Mouse (Mus musculus): Measurements from ENCODE around the gene Fzd9. TPM values are rescaled to one million over a fixed set of nuclear protein-coding genes. Genes with fewer than 3 reads are reported as not detected.
A peak's percentile ranks its signal among the peaks of the same experiment; 100 is the strongest.
"Not testable (repeated sequence)": the region's sequence is repeated elsewhere in the genome, so short reads cannot be mapped to it uniquely, and the experiment has no call there.

Gene Fzd9
- total RNA-seq, 2 experiments from 2014 or later = 0.12 to 0.42 TPM

DNA sequence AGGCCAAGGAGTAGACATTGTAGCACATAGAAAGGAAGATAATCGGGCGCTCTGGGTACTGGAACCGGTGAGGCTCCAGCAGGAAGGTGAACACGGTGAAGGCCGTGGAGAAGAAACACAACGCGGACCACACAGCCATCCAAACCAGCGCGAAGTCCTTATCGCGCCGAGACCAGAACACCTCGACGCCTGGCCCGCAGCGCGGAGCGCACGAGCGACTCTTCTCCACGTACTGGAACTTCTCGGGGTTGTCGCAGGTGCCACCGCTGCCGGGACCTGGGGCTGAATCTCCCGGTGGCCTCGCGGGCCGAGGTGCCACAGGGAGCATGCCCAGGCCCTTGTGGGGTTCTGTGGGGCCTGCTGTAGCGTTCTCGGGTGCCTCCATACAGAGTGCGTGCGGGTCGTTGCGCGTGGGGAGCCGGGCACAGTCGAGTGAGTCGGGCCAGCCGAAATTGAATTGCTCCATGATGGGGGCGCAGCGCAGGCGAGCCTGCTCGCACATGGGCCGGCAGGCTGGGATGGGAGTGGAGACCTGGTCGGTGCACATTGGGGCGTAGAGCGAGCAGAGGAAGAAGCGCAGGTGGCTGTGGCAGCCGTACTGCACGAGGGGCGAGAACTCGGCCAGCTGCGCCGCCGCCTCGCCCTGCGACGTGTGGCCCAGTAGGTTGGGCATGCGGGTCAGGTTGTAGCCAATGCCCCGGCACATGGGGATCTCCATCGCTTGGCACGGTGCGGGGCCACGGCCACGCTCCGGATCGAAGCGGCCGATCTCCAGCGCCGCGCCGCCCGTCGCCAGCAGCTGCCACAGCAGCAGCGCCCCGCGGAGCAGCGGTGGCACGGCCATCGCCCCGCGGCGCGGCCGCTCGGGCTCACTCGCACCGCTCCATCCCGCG lies 598 bp downstream of the Fzd9 start:
- peak; percentile 26 for ATAC-seq (replicated peaks; ENCODE audit: poor library complexity)

DNA sequence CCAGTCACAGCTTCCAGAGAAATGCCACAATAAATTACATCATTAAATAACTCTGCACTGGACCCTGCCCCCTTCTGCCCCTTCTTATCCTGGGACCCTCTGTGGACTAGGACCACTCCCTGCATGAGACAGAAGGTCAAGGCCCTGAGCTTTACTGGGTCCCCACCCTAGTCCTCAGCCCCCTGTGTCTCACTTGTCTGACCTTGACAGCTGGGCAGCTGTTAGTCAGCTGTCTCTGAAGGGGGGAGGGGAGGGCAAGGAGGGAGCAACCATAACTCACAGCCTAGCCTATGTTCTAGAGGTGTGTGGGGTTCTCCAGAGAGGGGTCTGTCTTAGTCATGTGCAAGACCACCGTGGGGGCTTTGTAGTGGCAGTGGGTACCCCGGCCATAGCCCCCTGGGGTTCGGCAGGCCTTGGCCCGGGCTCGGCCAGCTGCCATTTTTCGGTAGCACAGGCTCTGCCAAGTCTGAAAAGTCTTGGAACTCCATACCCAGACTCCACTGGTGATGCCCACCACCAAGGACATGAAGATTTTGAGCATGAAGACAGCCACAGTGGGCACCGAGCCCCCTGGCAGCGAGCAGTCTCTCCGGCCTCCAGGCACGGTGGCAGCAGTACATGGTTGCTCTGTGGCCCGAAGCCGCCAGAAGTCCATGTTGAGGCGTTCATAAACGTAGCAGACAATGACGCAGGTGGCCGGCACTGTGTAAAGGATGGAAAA lies 1.9 kb downstream of the Fzd9 start:
- no peak for ATAC-seq (replicated peaks; ENCODE audit: poor library complexity)

DNA sequence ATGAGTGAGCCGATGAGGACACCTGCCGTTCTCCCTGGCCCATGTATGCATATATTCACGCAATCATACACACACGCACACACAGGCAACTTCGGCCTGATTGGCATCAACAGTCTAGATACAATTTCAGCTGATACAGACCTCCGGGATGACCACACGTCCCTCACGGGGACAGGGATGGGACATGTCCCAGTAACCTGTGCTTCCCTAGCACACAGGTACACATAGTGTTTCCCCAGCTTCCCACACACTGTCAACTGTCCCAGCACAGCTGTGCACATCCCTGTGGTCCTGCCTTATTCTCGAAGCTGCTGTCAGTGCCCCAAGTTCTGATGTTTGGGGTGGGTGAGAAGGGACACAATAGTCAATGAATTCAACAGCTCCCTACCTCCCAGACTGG lies 3.7 kb downstream of the Fzd9 start:
- no peak for ATAC-seq (replicated peaks; ENCODE audit: poor library complexity)

DNA sequence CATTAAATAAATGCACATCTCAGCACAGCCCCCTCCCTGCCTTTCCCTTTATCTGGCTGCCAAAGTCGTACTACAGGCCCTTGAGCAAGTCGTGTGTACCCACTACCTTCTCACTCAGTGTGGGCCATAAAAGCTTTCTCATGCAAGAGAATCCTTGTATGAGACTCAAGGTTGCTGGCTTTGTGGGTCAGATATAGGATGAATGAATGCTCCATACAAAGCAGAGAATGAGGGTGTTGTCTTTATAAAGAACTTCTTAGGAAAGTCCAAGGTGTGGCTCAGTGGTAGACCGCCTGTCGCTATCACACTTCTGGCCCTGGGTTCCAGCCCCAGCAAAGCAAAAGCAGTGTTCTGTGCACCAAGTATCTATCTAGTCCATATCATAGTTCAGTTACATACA lies 4.5 kb downstream of the Fzd9 start:
- no peak for ATAC-seq (replicated peaks; ENCODE audit: poor library complexity)

DNA sequence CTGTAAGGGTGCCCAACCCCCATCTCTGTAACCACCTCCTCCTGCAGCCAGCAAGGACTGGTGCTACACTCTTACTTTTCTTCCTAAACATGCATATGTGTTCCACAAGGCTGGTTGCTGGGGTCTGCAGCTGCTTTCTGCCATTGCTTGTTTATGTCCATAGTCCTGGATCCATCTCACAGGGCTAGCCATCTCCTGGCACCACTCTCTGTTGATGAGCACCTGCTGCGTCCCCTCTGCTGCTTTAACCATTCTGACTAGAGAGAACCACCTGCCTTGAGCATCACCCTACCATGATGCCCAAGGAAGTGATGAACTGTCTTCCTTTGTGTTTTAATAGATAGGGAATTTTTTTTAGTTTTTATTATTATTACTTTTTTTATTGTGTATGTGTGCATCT lies 7.9 kb downstream of the Fzd9 start:
- no peak for ATAC-seq (replicated peaks; ENCODE audit: poor library complexity)

DNA sequence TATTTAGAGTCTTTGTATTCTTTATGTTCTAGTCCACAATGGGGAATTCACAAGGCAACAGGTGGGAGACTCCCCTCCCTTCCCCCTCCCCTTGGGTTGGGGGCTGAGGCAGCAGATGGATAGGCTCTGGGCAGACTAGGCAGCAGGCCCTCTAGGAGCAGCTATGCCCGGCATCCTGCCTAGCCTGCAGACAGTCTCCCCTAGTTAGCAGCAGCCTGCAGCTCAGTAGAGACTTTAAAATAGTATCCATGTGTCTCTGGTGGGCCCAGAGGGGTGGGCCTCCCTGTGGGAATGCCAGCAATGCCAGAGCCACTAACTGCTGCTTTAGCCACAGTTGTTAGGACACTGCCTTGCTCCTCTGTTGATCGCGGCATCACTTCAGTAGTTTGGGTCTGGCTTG lies 8.4 kb downstream of the Fzd9 start:
- no peak for ATAC-seq (replicated peaks; ENCODE audit: poor library complexity)

DNA sequence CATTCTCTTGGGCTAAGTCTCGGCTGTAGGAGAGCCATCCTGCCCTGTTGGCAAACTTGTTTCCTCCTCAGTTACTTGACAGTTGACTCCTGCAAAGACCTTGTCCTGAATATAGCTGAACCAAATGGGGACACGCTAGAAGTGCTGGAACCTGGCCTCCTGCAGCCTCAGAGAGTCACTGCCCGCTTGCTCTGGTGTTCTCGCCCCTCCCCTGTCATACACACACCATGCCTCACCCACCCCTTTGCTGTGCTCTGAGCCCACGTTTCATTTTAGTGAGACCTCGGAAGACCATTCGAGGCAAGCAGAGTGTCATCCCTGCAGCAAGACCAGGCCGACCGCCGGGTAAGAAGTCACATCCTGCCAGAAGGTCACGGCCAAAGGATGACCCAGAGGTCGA lies 8.9 kb downstream of the Fzd9 start:
- ATAC-seq (replicated peaks; ENCODE audit: poor library complexity) = no peak

DNA sequence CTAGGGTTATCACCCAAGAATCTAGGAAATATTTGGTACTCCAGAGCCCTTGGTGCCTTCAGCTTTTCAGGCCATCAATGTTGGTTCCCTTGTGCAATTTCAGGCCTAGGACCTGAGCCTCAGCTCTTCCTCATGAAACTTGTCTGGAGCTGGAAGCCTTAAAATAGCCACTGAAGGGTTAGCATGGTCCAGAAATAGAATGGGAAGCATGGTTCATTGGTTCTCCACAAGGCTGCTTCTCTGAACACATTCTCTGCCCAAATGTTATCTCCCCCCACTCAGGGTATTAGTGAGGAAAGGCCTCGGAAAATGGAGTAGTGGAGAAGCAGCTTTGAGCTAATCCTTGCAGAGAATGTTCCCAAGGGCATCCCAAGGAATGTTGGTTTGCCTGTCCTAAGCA lies 9.6 kb downstream of the Fzd9 start:
- no peak for ATAC-seq (replicated peaks; ENCODE audit: poor library complexity)

DNA sequence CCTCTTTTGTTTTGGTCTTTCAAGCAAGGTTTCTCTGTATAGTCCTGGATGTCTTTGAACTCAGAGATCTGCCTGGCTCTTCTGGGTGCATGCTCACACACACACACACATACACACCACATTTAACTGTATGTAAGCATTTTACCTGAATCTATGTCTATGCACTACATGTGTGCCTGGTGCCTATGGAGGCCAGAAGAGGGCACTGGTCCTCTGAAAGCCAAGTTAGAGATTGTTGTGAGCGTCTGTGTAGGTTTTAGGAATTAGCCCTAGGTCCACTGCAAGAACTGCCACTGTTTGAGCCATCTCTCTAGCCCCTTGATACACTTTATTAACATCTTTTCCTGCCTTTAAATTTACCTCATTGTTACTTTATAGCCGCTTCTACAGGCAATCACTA lies 12.2 kb downstream of the Fzd9 start:
- ATAC-seq (replicated peaks; ENCODE audit: poor library complexity) = no peak

DNA sequence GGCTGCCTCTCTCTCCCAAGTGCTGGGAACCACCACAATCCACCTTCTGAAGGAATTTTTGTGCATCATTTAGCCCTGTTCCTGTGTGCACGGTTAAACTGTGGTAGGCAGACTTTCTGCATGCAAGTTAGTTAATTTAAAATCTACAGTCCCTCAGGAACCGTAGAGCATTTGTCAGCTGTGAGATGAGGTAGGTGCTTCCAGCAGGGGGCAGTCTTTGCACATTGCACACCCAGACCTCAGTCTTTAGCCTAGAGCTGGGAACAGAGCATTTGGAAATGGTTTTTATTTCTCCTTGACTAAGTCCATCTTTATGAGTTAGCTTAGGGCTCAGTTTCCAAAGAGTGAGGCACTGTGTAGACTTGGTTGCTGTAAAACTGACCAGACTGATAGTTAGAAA lies 14.5 kb downstream of the Fzd9 start:
- ATAC-seq (replicated peaks; ENCODE audit: poor library complexity) = peak; percentile 83

DNA sequence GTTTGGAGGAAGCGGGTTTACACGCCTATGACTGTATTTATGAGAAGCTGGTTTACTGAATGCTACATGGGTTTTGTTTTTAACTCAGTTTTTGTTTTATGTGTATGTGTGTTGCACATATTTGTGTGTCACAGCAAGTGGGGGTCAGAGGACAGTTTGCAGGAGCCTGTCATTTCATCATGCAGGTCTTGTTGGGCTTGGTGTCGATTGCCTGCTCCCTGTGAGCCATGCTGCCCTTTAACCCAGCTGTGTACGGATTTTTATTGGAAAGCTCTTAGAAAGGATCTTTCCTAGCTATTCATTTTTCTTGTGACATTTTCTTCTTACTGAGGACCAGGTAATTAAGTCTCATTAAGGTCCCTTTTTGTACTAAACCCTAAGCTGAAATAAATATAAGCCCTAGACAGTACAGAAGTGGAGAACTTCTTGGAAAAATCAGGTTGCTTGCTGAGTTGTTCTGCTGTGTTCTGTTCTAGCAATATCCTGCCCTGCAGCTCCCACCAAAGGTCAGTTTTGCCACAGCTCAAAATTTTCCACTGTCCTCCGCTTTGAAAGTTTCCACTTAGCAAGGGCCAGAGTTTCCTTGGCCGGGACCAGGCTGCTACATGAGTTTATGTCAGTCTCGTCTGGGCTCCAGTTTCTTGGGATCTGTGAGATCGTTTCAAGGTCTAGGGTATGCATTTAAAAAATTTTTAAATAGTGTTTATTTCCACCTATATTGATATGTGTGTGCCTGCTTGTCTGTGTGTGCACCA lies 17.7 kb downstream of the Fzd9 start:
- no peak for ATAC-seq (replicated peaks; ENCODE audit: poor library complexity)

DNA sequence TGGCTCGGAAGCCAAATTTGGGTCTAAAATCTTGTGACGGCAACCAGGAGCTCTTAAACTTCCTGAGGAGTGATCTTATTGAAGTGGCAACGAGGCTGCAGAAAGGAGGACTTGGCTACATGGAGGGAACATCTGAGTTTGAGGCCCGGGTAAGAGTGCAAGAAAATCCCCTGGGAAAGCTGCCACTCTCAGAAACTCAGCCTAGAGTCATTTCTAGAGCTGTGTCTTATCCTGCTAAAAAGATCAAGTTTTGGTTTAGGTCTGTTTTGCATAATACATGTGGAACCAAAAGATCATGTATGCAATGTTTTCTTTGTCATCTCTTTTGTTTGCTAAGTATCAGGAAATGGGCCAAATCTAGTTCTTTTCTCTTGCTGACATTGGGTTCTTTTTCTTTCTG lies 20.8 kb downstream of the Fzd9 start:
- no peak for ATAC-seq (replicated peaks; ENCODE audit: poor library complexity)

DNA sequence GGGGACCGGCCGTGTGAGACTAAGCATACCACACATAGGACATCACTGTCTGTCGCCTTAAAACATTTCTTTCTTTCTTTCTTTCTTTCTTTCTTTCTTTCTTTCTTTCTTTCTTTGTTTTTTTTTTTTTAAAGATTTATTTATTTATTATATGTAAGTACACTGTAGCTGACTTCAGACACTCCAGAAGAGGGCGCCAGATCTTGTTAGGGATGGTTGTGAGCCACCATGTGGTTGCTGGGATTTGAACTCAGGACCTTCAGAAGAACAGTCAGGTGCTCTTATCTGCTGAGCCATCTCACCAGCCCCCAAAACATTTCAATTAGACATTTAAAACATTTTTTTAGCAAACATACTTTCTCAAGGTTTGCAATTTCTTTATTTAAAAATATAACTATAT lies 25.2 kb downstream of the Fzd9 start:
- not testable (repeated sequence) for ATAC-seq (replicated peaks; ENCODE audit: poor library complexity)

DNA sequence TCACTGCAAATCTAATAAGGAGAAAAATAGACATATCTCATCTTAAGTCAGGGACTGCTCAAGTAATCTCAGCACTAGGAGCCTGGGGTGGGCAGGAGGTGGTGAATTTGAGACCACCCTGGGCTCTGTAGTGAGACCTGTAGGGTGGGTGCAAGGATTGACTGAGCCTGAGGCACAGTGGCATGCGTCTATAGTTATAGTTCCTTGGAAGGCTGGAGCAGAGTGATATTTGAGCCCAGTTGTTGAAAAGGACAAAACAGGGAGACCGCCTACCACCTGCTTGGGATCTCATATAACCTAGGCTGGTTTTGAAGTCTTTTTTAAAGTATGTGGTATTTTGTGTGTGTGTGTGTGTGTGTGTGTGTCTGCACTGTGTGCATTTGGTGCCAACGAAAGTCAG lies 26.9 kb downstream of the Fzd9 start:
- ATAC-seq (replicated peaks; ENCODE audit: poor library complexity) = no peak

DNA sequence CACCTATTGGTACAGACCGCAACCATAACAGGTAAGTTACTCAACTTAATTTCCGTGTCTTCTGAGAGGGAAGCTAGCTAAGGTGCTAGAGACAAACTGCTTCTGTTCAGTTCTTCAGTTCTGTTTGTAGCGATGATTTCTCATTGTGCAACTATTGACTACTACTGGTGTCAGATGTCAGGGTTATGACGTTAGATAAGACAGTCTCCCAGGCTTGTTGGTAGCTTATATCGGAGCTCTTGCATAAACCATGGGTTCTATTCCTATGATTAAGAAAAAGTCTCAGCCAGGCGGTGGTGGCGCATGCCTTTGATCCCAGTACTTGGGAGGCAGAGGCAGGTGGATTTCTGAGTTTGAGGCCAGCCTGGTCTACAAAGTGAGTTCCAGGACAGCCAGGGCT lies 29.0 kb downstream of the Fzd9 start:
- no peak for ATAC-seq (replicated peaks; ENCODE audit: poor library complexity)

DNA sequence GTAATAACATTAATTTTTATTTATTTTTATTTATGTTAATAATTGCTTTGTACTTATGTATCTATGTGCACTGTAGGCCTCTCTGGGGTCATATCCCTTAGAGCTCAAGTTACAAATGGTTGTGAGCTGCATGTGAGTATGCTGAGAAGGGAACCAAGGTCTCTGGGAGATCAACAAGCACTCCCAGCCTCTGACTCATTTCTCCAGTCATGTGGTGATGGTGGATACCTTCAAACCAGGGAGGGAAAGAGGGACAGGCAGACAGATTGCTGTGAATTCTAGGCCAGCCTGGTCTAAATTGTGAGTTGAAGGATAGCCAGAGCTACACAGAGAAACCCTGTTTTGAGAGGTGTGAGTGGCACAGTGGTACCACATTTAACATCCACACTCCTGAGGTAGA lies 30.1 kb downstream of the Fzd9 start:
- no peak for ATAC-seq (replicated peaks; ENCODE audit: poor library complexity)

DNA sequence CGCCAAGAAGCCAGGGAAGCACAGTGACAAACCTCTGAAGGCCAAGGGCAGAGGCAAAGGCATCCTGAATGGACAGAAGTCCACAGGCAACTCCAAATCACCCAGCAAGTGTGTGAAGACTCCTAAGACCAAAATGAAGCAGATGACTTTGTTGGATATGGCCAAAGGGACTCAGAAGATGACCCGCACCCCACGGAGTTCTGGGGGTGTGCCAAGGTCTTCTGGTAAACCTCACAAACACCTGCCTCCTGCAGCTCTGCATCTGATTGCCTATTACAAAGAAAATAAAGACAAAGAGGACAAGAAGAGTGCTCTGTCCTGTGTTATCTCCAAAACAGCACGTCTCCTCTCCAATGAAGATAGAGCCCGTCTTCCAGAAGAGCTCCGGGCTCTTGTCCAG lies 34.2 kb downstream of the Fzd9 start:
- ATAC-seq (replicated peaks; ENCODE audit: poor library complexity) = no peak

DNA sequence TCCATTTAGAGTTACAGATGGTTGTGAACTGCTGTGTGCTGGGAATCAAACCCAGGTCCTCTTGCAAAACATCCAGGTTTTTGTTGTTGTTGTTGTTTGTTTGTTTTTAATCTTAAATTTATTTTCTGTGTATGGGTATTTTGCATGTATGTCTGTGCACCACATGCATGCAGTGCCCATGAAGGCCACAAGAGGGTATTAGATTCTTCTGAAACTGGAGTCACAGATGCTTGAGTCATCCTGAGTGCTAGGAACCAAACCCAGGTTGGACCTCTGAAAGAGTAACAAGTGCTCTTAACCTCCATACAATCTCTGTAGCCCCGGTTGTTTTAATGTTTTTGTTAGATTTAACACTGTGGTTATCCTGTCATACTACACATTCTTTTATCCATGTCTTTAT lies 42.8 kb downstream of the Fzd9 start:
- ATAC-seq (replicated peaks; ENCODE audit: poor library complexity) = peak; percentile 55; the same call in 1 of the 2 replicates

DNA sequence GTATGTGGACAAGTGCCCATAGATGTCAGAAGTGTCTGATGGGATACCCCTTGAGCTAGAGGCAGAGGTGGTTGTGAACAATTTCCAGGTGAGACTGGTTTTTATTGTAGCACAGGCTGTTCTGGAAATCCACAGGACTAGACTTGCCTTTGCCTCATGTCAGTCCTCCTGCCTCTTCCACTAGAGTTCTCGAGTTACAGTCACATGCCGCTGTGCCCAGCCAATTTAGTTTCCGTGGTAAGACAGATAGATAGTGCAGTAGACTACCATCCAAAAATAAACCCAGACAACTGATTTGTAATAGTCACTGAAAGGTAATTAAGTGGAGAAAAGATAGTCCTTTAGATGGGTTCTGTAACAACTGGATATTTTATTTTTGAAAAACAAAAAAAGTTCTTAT lies 48.3 kb downstream of the Fzd9 start:
- no peak for ATAC-seq (replicated peaks; ENCODE audit: poor library complexity)

Data from megakaryocyte progenitor cell, adult 5-6 weeks (primary cell).